Mouse (Mus musculus): Measurements from ENCODE around the gene Med16. TPM values are rescaled to one million over a fixed set of nuclear protein-coding genes. Genes with fewer than 3 reads are reported as not detected.

Med16 gene
- total and polyA plus RNA-seq, 3 experiments = 10.4 to 49.4 (median 12.0) TPM

DNA sequence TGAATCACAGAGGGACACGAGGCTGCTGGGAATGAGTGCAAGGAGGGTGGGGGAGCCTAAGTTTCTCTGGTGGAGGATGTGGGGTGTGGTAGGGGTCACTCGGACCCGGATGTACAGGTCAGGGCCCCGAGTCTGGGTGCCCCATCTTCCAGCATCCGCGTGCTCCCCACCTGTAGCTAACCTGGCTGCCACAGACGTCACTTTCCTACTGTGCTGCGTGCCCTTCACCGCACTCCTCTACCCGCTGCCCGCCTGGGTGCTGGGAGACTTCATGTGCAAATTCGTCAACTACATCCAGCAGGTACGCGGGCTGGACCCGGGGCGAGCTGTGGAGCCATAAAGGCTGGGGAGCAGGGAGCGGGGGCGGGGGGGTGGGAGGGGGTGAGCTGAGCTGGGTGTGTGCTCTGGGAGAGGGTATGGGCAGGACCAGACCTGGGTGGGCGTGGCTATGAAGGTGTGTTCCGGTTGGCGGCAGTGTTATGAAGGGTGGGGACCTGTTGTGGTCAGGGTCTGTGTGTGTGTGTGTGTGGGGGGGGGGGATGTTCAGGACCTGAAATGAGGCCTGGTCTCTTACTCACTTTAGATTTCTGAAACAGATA is 10.6 kb upstream of the Med16 start:
- no peak for ATAC-seq (ENCODE audit: extremely low read depth, insufficient number of reproducible peaks, low FRiP score, poor library complexity, severe bottlenecking)
- Histone ChIP-seq H3K9me3 (replicated peaks) (peaks cover 15% of the 10 kb centered on the region), H3K36me3 (replicated peaks) (peaks cover 3% of the 10 kb centered on the region), H3K4me3 (ENCODE audit: low read depth, low read length) (peak overlapping the region; percentile 54; the same call in 1 of the 2 replicates), H3K27me3 (ENCODE audit: insufficient read depth, low read length) (no peaks in the 10 kb centered on the region; the same call in 1 of the 2 replicates), H3K4me1 (ENCODE audit: insufficient read depth, low read depth, low read length) (peaks cover 66% of the 10 kb centered on the region)
- no peak for DNase-seq (ENCODE audit: low spot score)
- no peak for TF ChIP-seq TAL1 (conservative IDR thresholded peaks at IDR 0.05; ENCODE audit: low read depth, low read length)
- TF ChIP-seq GATA1 (IDR thresholded peaks at IDR 0.05; ENCODE audit: borderline replicate concordance, low read length) = no peak
- no peak for TF ChIP-seq CTCF (IDR thresholded peaks at IDR 0.05; ENCODE audit: low read depth, low read length)
- no peak for TF ChIP-seq POLR2AphosphoS5 (IDR thresholded peaks at IDR 0.05; ENCODE audit: insufficient replicate concordance, low read depth, low read length)
- no peak for TF ChIP-seq GATA2 (IDR thresholded peaks at IDR 0.05; ENCODE audit: borderline replicate concordance, low read depth, low read length)

GRCm38 (mm10) chr10:79918231-79919078 is 9.7 kb upstream of the Med16 start:
- no peaks in the 10 kb centered on the region; the same call in 1 of the 2 replicates for H3K27me3 ChIP-seq (ENCODE audit: insufficient read depth, low read length)
- TF ChIP-seq GATA2 (IDR thresholded peaks at IDR 0.05; ENCODE audit: borderline replicate concordance, low read depth, low read length) (no peak), CTCF (IDR thresholded peaks at IDR 0.05; ENCODE audit: low read depth, low read length) (no peak), GATA1 (IDR thresholded peaks at IDR 0.05; ENCODE audit: borderline replicate concordance, low read length) (no peak)
- peaks cover 15% of the 10 kb centered on the region for H3K9me3 ChIP-seq (replicated peaks)
- DNase-seq (ENCODE audit: low spot score) = no peak
- H3K36me3 ChIP-seq (replicated peaks) = peaks cover 10% of the 10 kb centered on the region
- H3K4me3 ChIP-seq (ENCODE audit: low read depth, low read length) = no peak overlapping the region
- no peak for ATAC-seq (ENCODE audit: extremely low read depth, insufficient number of reproducible peaks, low FRiP score, poor library complexity, severe bottlenecking)
- H3K4me1 ChIP-seq (ENCODE audit: insufficient read depth, low read depth, low read length) = peaks cover 73% of the 10 kb centered on the region

DNA sequence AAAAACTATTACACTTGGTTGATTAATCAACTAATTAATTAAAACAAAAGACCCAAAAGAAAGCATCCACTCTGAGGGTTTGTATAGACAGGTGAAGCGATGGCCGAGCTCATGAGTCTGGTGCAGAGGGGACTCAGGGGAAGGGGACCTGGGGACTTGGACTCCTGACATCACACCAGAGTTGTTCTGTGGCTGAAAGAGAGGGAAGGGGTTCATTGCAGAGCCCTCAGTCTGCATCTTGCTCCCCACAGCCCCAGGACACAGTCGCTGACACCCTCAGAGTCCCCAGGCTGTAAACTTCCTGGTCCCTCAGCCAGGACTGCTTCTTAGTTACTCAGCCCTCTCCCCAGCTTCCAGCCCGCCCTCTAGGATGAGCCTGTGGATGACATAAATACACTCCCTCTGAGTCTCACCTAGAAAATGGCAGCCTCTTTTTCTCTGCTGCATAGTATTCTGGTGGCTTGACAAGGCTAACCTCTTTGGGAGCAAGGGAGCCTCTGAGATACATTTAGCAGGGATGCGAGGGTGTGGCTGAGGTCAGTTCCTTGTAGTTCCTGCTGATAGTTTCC is 8.9 kb upstream of the Med16 start:
- peak overlapping the region; percentile 87; the same call in 1 of the 2 replicates for H3K4me3 ChIP-seq (ENCODE audit: low read depth, low read length)

DNA sequence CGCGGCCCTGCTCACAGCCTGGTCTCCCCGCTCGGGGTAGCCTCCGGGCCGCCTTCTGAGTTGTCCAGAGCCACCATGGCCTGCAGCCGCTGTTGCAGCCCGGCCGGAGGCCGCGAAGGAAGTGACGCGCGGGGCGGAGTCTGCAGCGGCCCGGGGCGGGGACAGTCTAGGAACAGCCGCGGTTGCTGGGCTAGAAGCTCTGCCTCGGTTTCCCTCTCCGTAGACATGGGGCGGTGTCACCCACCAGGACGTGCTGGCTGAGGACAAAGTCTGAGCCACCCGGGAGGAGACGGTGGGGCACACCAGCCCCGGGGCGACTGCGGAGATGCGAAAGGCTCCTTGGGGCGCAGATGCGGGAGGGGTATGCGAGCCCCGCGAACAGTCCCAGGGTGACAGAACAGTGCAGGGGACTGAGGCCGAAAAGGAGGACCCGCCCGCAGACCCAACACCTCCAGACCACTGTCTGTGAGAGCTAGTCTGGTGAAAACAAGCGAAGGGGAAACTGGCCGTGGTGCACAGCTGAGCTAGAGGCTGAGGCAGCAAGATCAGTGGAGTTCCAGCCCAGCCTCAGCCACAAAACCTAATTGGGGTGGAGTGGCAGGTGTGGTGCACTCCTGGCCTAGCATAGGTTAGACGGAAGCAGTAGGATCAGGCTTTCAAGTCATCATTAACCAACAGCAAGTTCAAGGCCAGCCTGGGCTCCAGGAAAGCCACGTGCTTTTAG is 8.2 kb upstream of the Med16 start, which contains the start of gene Kiss1r:
Kiss1r (plus strand) TSS at position 164 of the 724 bp plus-strand sequence.
- TF ChIP-seq POLR2AphosphoS5 (IDR thresholded peaks at IDR 0.05; ENCODE audit: insufficient replicate concordance, low read depth, low read length) (no peak), TAL1 (conservative IDR thresholded peaks at IDR 0.05; ENCODE audit: low read depth, low read length) (no peak), CTCF (IDR thresholded peaks at IDR 0.05; ENCODE audit: low read depth, low read length) (no peak), GATA2 (IDR thresholded peaks at IDR 0.05; ENCODE audit: borderline replicate concordance, low read depth, low read length) (no peak)
- peak within 1 kb of the TSS; percentile 87 for H3K4me3 ChIP-seq (ENCODE audit: low read depth, low read length)
- ATAC-seq (ENCODE audit: extremely low read depth, insufficient number of reproducible peaks, low FRiP score, poor library complexity, severe bottlenecking) (0 out of 2 replicates have a peak, but pooled peaks have one; percentile 30), DNase-seq (ENCODE audit: low spot score) (peak; percentile 85)
- H3K9me3 ChIP-seq (replicated peaks) = peaks cover 15% of the 10 kb centered on the region
- H3K36me3 ChIP-seq (replicated peaks) = peaks cover 25% of the 10 kb centered on the region
- H3K27me3 ChIP-seq (ENCODE audit: insufficient read depth, low read length) = no peaks in the 10 kb centered on the region; the same call in 1 of the 2 replicates
- peaks cover 83% of the 10 kb centered on the region for H3K4me1 ChIP-seq (ENCODE audit: insufficient read depth, low read depth, low read length)

More for the DNA sequence above, 8.9 kb upstream of the Med16 start:
- ATAC-seq (ENCODE audit: extremely low read depth, insufficient number of reproducible peaks, low FRiP score, poor library complexity, severe bottlenecking) (no peak), DNase-seq (ENCODE audit: low spot score) (no peak)
- H3K4me1 ChIP-seq (ENCODE audit: insufficient read depth, low read depth, low read length) = peaks cover 78% of the 10 kb centered on the region
- H3K27me3 ChIP-seq (ENCODE audit: insufficient read depth, low read length) = no peaks in the 10 kb centered on the region; the same call in 1 of the 2 replicates
- peaks cover 19% of the 10 kb centered on the region for H3K36me3 ChIP-seq (replicated peaks)
- no peak for TF ChIP-seq GATA2 (IDR thresholded peaks at IDR 0.05; ENCODE audit: borderline replicate concordance, low read depth, low read length)
- TF ChIP-seq POLR2AphosphoS5 (IDR thresholded peaks at IDR 0.05; ENCODE audit: insufficient replicate concordance, low read depth, low read length) = no peak
- no peak for TF ChIP-seq TAL1 (conservative IDR thresholded peaks at IDR 0.05; ENCODE audit: low read depth, low read length)
- TF ChIP-seq GATA1 (IDR thresholded peaks at IDR 0.05; ENCODE audit: borderline replicate concordance, low read length) = no peak
- no peak for TF ChIP-seq CTCF (IDR thresholded peaks at IDR 0.05; ENCODE audit: low read depth, low read length)
- H3K9me3 ChIP-seq (replicated peaks) = peaks cover 15% of the 10 kb centered on the region

DNA sequence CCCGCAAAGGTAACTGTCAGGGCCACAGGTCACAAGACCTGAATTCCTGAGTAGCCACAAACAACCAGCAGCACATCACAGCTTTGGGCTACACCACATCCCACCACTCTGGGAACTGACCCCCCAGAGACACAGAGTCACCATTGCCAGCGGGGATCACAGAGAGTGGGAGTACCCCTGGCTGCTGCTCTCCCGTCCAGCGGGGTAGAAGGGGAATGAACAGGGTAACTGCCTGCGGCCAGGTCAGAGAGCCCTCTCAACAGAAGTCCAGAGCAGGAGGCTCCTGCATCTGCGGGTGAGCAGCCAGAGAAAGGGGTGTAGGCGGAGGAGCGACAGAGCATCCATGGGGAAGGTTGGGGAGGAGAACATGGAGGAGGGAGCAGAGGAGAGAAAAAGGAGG is 7.4 kb upstream of the Med16 start:
- Histone ChIP-seq H3K9me3 (replicated peaks) (peaks cover 7% of the 10 kb centered on the region), H3K4me3 (ENCODE audit: low read depth, low read length) (peak overlapping the region; percentile 87), H3K27me3 (ENCODE audit: insufficient read depth, low read length) (no peaks in the 10 kb centered on the region; the same call in 1 of the 2 replicates), H3K4me1 (ENCODE audit: insufficient read depth, low read depth, low read length) (peaks cover 92% of the 10 kb centered on the region), H3K36me3 (replicated peaks) (peaks cover 34% of the 10 kb centered on the region)
- ATAC-seq (ENCODE audit: extremely low read depth, insufficient number of reproducible peaks, low FRiP score, poor library complexity, severe bottlenecking) (no peak), DNase-seq (ENCODE audit: low spot score) (no peak)
- TF ChIP-seq CTCF (IDR thresholded peaks at IDR 0.05; ENCODE audit: low read depth, low read length) (no peak), TAL1 (conservative IDR thresholded peaks at IDR 0.05; ENCODE audit: low read depth, low read length) (no peak), POLR2AphosphoS5 (IDR thresholded peaks at IDR 0.05; ENCODE audit: insufficient replicate concordance, low read depth, low read length) (no peak), GATA1 (IDR thresholded peaks at IDR 0.05; ENCODE audit: borderline replicate concordance, low read length) (no peak), GATA2 (IDR thresholded peaks at IDR 0.05; ENCODE audit: borderline replicate concordance, low read depth, low read length) (no peak)
